Mouse (Mus musculus): ENCODE results near the gene Nrip1. TPM values are rescaled to one million over a fixed set of nuclear protein-coding genes. Genes with fewer than 3 reads are reported as not detected.

The Nrip1 gene
- total RNA-seq, 1 experiment, result 11.8 TPM

GRCm38 (mm10) chr16:76276271-76276670, 97.4 kb downstream of the Nrip1 start:
- no peaks in the 10 kb centered on the region for H3K9me3 ChIP-seq (ENCODE audit: control insufficient read depth, insufficient read depth, low read depth, low read length)
- DNase-seq (ENCODE audit: low read depth, low spot score), result no peak
- H3K4me3 ChIP-seq (ENCODE audit: insufficient read depth in 1 of 2, low read depth in 1 of 2, low read length in 2 of 2, poor library complexity in 1 of 2, severe bottlenecking in 1 of 2), result no peak overlapping the region
- H3K9ac ChIP-seq (ENCODE audit: insufficient read depth, low read depth, low read length, poor library complexity, severe bottlenecking), result no peak overlapping the region
- TF ChIP-seq ZC3H11A (IDR thresholded peaks at IDR 0.05; ENCODE audit: borderline replicate concordance, low read depth, low read length) (no peak), CHD2 (IDR thresholded peaks at IDR 0.05; ENCODE audit: low read depth, low read length) (no peak)
- no peak overlapping the region for H3K27ac ChIP-seq (ENCODE audit: insufficient read depth, low read depth, low read length, poor library complexity, severe bottlenecking)
- in situ Hi-C loops (cut with MboI; ENCODE audit: low sequenced_read_pairs in 2 of 2, unreplicated experiment in 2 of 2), result no loop called here
- no peaks in the 10 kb centered on the region for H3K4me1 ChIP-seq (ENCODE audit: control insufficient read depth in 2 of 2, insufficient read depth in 2 of 2, low read length in 2 of 2, poor library complexity in 1 of 2)
- no peaks in the 10 kb centered on the region for H3K36me3 ChIP-seq (ENCODE audit: control insufficient read depth, insufficient read depth, low read length, poor library complexity, severe bottlenecking)

- Histone ChIP-seq H3K9ac (ENCODE audit: insufficient read depth, low read depth, low read length, poor library complexity, severe bottlenecking) (no peak overlapping the region), H3K9me3 (ENCODE audit: control insufficient read depth, insufficient read depth, low read depth, low read length) (no peaks in the 10 kb centered on the region), H3K36me3 (ENCODE audit: control insufficient read depth, insufficient read depth, low read length, poor library complexity, severe bottlenecking) (no peaks in the 10 kb centered on the region), H3K4me3 (ENCODE audit: insufficient read depth in 1 of 2, low read depth in 1 of 2, low read length in 2 of 2, poor library complexity in 1 of 2, severe bottlenecking in 1 of 2) (no peak overlapping the region), H3K4me1 (ENCODE audit: control insufficient read depth in 2 of 2, insufficient read depth in 2 of 2, low read length in 2 of 2, poor library complexity in 1 of 2) (no peaks in the 10 kb centered on the region), H3K27ac (ENCODE audit: insufficient read depth, low read depth, low read length, poor library complexity, severe bottlenecking) (no peak overlapping the region)
- TF ChIP-seq ZNF384 (IDR thresholded peaks at IDR 0.05; ENCODE audit: low read depth, low read length) (no peak), HCFC1 (IDR thresholded peaks at IDR 0.05; ENCODE audit: borderline replicate concordance, insufficient read depth, low read length) (no peak), MAFK (IDR thresholded peaks at IDR 0.05; ENCODE audit: insufficient read depth, low read depth, low read length) (no peak), ZC3H11A (IDR thresholded peaks at IDR 0.05; ENCODE audit: borderline replicate concordance, low read depth, low read length) (no peak), CHD2 (IDR thresholded peaks at IDR 0.05; ENCODE audit: low read depth, low read length) (no peak)
- no peak for DNase-seq (ENCODE audit: low read depth, low spot score)
- in situ Hi-C loops (cut with MboI; ENCODE audit: low sequenced_read_pairs in 2 of 2, unreplicated experiment in 2 of 2), result no loop called here
These were observed 98.0 kb downstream of the Nrip1 start for GRCm38 (mm10) chr16:76275584-76275983.

GRCm38 (mm10) chr16:76275166-76275565, 98.5 kb downstream of the Nrip1 start:
- DNase-seq (ENCODE audit: low read depth, low spot score), result no peak
- H3K9ac ChIP-seq (ENCODE audit: insufficient read depth, low read depth, low read length, poor library complexity, severe bottlenecking), result no peak overlapping the region
- no peaks in the 10 kb centered on the region for H3K9me3 ChIP-seq (ENCODE audit: control insufficient read depth, insufficient read depth, low read depth, low read length)
- H3K27ac ChIP-seq (ENCODE audit: insufficient read depth, low read depth, low read length, poor library complexity, severe bottlenecking), result no peak overlapping the region
- H3K36me3 ChIP-seq (ENCODE audit: control insufficient read depth, insufficient read depth, low read length, poor library complexity, severe bottlenecking), result no peaks in the 10 kb centered on the region
- no peak for TF ChIP-seq MAFK (IDR thresholded peaks at IDR 0.05; ENCODE audit: insufficient read depth, low read depth, low read length)
- TF ChIP-seq HCFC1 (IDR thresholded peaks at IDR 0.05; ENCODE audit: borderline replicate concordance, insufficient read depth, low read length), result no peak
- TF ChIP-seq ZC3H11A (IDR thresholded peaks at IDR 0.05; ENCODE audit: borderline replicate concordance, low read depth, low read length), result no peak
- TF ChIP-seq CHD2 (IDR thresholded peaks at IDR 0.05; ENCODE audit: low read depth, low read length), result no peak
- no peak for TF ChIP-seq ZNF384 (IDR thresholded peaks at IDR 0.05; ENCODE audit: low read depth, low read length)
- H3K4me1 ChIP-seq (ENCODE audit: control insufficient read depth in 2 of 2, insufficient read depth in 2 of 2, low read length in 2 of 2, poor library complexity in 1 of 2), result no peaks in the 10 kb centered on the region
- H3K4me3 ChIP-seq (ENCODE audit: insufficient read depth in 1 of 2, low read depth in 1 of 2, low read length in 2 of 2, poor library complexity in 1 of 2, severe bottlenecking in 1 of 2), result no peak overlapping the region
- in situ Hi-C loops (cut with MboI; ENCODE audit: low sequenced_read_pairs in 2 of 2, unreplicated experiment in 2 of 2), result no loop called here

- H3K4me3 ChIP-seq (ENCODE audit: insufficient read depth in 1 of 2, low read depth in 1 of 2, low read length in 2 of 2, poor library complexity in 1 of 2, severe bottlenecking in 1 of 2), result no peak overlapping the region
- H3K9ac ChIP-seq (ENCODE audit: insufficient read depth, low read depth, low read length, poor library complexity, severe bottlenecking), result no peak overlapping the region
- H3K4me1 ChIP-seq (ENCODE audit: control insufficient read depth in 2 of 2, insufficient read depth in 2 of 2, low read length in 2 of 2, poor library complexity in 1 of 2), result no peaks in the 10 kb centered on the region
- no peaks in the 10 kb centered on the region for H3K36me3 ChIP-seq (ENCODE audit: control insufficient read depth, insufficient read depth, low read length, poor library complexity, severe bottlenecking)
- no peak overlapping the region for H3K27ac ChIP-seq (ENCODE audit: insufficient read depth, low read depth, low read length, poor library complexity, severe bottlenecking)
- no peaks in the 10 kb centered on the region for H3K9me3 ChIP-seq (ENCODE audit: control insufficient read depth, insufficient read depth, low read depth, low read length)
- in situ Hi-C loops (cut with MboI; ENCODE audit: low sequenced_read_pairs in 2 of 2, unreplicated experiment in 2 of 2), result no loop called here
- TF ChIP-seq ZC3H11A (IDR thresholded peaks at IDR 0.05; ENCODE audit: borderline replicate concordance, low read depth, low read length), result no peak
- no peak for TF ChIP-seq ZNF384 (IDR thresholded peaks at IDR 0.05; ENCODE audit: low read depth, low read length)
- TF ChIP-seq CHD2 (IDR thresholded peaks at IDR 0.05; ENCODE audit: low read depth, low read length), result no peak
- no peak for TF ChIP-seq HCFC1 (IDR thresholded peaks at IDR 0.05; ENCODE audit: borderline replicate concordance, insufficient read depth, low read length)
- TF ChIP-seq MAFK (IDR thresholded peaks at IDR 0.05; ENCODE audit: insufficient read depth, low read depth, low read length), result no peak
- DNase-seq (ENCODE audit: low read depth, low spot score), result no peak
These were observed 106.9 kb downstream of the Nrip1 start for GRCm38 (mm10) chr16:76266635-76267268.

- no peak overlapping the region for H3K9ac ChIP-seq (ENCODE audit: insufficient read depth, low read depth, low read length, poor library complexity, severe bottlenecking)
- in situ Hi-C loops (cut with MboI; ENCODE audit: low sequenced_read_pairs in 2 of 2, unreplicated experiment in 2 of 2), result no loop called here
- H3K4me3 ChIP-seq (ENCODE audit: insufficient read depth in 1 of 2, low read depth in 1 of 2, low read length in 2 of 2, poor library complexity in 1 of 2, severe bottlenecking in 1 of 2), result no peak overlapping the region
- H3K36me3 ChIP-seq (ENCODE audit: control insufficient read depth, insufficient read depth, low read length, poor library complexity, severe bottlenecking), result no peaks in the 10 kb centered on the region
- DNase-seq (ENCODE audit: low read depth, low spot score), result no peak
- no peak overlapping the region for H3K27ac ChIP-seq (ENCODE audit: insufficient read depth, low read depth, low read length, poor library complexity, severe bottlenecking)
- TF ChIP-seq ZC3H11A (IDR thresholded peaks at IDR 0.05; ENCODE audit: borderline replicate concordance, low read depth, low read length) (no peak), CHD2 (IDR thresholded peaks at IDR 0.05; ENCODE audit: low read depth, low read length) (no peak), MAFK (IDR thresholded peaks at IDR 0.05; ENCODE audit: insufficient read depth, low read depth, low read length) (no peak), ZNF384 (IDR thresholded peaks at IDR 0.05; ENCODE audit: low read depth, low read length) (no peak), HCFC1 (IDR thresholded peaks at IDR 0.05; ENCODE audit: borderline replicate concordance, insufficient read depth, low read length) (no peak)
- H3K4me1 ChIP-seq (ENCODE audit: control insufficient read depth in 2 of 2, insufficient read depth in 2 of 2, low read length in 2 of 2, poor library complexity in 1 of 2), result no peaks in the 10 kb centered on the region
- H3K9me3 ChIP-seq (ENCODE audit: control insufficient read depth, insufficient read depth, low read depth, low read length), result no peaks in the 10 kb centered on the region
These were observed 107.8 kb downstream of the Nrip1 start for GRCm38 (mm10) chr16:76265874-76266273.
